Mouse (Mus musculus) NIH3T3 (cell line): ENCODE data around the gene Atm.
A peak's percentile ranks its signal among the peaks of the same experiment; 100 is the strongest.

Experiments used
- DNase-seq: peaks from one replicate; pipeline ENCODE4 v3.0.0-alpha.2; 2012; ENCODE audit warnings: low read depth

Atm gene

GRCm38 (mm10) chr9:53536558-53537320, at the start of gene Atm, which contains the start of gene Npat:
TSS of gene Atm (minus strand) at chr9:53536740.
TSS of gene Npat (plus strand) at chr9:53537047.
- DNase-seq, result peak; percentile 100

GRCm38 (mm10) chr9:53581870-53582269, 45.3 kb upstream of the Atm start:
- no peak for DNase-seq

- DNase-seq, result peak; percentile 25
These were observed 39.2 kb upstream of the Atm start for GRCm38 (mm10) chr9:53575721-53576120.

DNA sequence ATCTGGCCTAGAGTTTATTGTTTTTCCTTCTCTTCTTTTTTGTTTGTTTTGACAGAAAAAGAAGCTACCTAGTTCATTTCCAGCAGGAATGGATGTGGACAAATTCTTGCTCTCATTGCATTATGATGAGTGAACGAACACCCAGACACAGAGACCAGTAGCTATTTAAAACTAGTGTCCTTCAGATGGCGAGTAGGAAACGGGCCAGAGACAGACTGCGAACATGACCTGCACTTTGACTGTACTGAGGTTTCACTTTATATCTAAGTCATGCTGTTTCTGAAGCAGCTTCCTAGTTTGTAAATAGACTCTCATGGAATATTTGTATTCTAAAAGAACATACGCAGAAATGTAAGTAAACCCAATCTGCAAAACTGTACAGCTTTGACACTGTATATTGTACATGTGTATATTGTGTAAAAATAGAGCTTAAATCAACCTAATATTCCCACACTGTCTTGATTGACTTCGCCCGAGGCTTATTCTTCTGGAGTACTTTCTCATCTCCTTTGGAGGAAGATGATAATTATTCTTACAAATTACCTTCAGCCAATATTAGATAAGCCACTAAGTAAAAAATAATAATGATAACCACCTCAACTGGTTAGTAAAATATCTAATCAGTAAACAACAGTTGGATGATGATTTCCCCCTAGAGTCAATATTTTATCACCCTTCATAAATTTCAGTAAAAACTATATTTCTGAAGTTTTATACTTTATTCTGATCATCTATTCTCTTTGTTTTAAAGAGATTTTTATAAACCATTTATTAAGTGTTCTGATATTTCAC, 36.2 kb upstream of the Atm start:
- DNase-seq, result no peak

DNA sequence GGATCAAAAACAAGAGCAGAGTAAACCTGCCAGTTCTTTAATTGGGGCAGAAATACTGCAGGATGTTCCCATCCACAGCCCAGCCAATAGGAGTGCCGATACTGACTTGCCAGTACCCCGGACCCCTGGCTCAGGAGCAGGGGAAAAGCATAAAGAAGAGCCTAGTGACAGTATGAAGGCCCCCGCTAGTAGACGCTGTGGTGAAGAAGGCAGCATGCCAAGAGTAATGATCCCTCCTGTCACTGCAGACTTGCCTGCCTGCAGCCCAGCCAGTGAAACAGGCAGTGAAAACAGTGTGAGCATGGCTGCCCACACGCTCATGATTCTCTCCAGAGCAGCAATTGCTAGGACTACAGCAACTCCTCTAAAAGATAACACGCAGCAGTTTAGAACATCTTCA, 34.1 kb upstream of the Atm start:
- DNase-seq, result no peak

DNA sequence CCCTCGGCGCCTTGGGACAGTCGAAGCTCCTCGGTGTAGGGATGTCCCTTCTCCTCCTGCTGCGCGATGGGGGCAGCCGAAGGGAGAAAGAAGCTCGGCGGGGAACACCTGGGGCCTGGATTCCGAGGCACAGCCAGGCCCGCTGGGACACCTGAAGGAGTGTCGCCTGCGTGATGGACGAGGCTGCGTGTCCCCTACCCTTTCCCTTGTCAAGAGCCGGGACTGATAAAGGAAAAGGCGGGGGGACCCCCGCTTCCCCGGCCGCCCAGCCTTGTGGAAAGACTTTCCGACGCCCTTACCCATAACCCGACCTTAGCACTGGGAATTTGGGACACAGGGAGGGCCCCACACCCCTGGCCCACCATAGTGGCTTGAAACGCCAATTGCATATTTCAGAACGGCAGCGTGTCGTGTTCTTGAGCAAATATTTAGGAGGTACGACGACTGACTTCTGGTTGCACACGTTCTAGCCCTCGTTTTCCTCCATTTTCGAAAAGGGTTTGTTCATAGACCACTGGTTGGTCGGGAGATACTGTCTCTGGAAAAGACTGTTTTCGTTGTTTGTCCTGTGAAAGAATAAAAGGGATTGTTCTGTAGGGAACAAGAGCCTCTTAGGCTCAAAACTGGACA, 911 bp upstream of the Atm start:
- DNase-seq, result peak; percentile 32

DNA sequence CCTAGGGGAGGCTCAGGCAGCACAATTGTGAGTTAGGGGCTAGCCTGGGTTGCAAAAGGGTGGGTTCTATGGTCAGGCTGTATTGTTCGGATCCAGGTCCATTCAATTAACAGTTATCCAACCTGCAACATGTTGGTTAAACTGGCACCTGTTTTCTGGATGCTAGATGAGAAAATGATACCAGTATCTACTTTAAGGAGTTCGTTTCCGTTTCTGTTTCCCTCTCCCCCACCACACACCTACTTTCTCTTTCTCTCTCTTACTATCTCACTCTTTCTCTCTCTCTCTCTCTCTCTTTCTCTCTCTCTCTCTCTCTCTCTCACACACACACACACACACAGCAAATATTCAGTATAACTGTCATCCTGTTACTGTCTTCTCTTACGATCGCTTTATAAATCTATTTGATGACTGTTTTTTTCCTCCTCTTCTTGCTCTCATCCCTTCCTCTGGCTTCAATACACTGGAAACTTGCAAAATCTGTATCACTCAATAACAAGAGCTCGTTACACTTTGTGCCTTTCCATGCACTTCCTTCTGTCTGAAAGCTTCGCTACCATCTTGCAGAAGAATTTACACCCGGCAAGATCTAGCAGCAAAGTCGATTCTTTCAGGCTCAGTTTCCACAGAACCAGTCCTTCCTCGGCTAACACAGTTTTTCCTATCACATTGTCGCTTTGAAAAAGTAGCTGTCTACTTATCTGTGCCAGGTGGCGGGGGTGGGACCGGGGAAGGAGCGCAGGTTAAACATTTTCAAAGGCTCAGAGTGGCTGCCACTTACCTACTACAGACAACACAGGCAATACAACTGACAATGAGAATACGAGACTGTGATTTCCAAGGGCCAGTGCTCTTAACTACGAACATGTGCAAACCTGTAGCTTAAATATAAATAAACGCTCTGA, 872 bp downstream of the Atm start:
- DNase-seq, result no peak

- no peak for DNase-seq
These were observed 19.0 kb downstream of the Atm start for GRCm38 (mm10) chr9:53517373-53518009.

- DNase-seq, result no peak
These were observed 22.4 kb downstream of the Atm start for GRCm38 (mm10) chr9:53514091-53514490.

DNA sequence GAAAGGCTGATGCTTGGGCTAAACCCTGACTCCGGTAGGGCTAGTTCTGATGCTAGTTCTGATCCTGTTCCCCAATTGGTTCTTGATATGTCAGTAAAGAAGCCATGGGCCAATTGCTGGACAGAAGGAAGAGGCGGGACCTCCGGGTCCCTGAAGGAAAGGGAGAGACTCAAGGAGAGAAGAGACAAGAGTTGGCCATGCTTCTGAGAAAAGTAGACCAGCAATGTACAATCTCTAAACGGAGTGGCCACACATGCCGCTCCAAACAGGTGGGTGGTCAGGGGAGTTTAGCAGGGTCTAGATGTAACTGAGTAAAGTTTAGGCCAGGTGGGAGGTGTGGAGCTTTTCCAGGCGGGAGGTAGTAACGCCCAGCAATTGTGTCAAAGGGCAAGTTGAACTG, 28.5 kb downstream of the Atm start:
- no peak for DNase-seq

DNA sequence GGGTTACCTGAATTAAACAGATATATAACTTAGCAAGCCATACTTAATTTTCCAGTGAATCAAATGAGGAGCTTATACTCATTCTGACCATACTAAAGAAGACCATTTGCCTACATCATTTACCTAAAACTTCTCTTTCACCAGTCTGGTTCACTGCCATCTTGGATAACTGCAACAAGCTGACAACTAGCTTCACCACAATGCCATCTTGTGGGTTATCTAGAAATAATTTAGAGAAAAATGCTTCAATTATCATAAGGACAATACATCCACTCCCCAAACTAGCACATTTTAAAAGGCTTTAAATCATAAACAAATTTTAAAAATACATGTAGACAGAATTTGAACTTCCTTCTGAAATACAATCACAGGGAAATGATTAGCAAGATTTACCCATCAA, 50.7 kb downstream of the Atm start:
- peak; percentile 27 for DNase-seq

DNA sequence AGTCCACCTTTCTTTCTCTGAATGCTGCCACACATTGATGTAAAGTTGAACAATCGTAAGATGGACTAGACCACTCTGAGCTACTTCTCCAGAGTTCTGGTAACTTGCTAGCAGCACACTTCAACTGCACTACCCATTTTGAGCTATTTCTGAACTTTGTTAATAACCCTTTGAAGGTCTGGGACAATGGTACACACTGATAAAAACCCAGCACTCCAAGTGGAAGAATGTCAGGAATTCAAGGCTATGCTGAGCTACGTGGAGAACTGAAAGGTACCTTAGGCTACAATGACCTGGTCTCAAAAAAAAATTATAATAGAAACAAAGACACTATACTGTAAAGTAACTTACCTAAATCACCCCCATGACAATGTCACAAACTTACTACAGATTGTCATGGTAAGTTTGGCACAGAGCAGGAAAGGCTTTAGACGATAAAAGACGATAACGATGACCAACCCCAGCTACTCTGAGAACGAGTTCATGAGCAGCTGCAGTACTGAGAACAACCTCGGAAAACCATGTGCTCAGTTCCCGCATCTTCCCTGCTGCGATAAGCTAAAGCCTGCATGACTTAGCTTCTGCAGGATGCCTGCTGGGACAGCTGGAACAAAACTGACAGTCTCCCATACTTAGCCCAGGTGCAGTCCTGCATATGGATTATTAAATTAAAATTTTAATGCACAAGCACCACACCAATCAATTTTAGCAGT, 63.6 kb downstream of the Atm start:
- DNase-seq, result no peak

DNA sequence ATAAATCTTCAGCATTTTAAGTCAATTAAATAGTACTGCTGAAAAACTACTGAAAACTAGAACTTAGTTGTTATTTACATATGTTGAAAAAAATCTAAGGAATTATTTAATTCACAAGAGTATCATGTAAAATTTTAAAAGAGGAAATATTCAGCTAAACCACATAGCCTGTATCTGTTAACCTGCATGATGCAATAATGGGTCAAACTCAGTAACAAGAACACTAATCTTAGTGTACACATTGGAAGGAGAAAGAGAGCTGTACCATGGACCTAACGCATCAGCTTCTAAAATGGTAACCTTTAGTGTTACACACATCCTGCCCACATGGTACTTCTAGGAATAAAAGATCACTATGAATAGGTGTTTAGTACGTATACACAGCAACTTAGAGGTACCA, 84.5 kb downstream of the Atm start:
- DNase-seq, result no peak

DNA sequence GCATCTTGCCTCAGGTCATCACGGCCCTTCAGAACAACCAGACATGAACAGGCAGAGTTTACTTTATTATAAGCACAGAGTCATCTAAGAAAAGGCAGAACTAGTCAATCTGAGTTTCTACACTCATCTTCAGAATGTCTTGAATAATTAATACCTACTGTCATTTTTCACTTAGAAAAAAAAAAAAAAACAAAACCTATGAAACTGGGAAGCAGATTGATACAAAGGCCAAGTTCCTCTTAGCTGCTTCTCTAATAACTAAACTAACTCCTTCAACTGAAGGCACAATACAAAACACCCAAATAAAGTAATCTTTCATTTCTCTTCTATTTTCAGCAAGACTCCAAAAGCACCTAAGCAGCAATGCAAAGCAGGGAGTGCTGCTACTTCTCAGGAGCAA, 85.9 kb downstream of the Atm start:
- DNase-seq, result no peak

- no peak for DNase-seq
These were observed 100.5 kb downstream of the Atm start for GRCm38 (mm10) chr9:53435830-53436570.

GRCm38 (mm10) chr9:53427638-53428037, 108.9 kb downstream of the Atm start:
- no peak for DNase-seq

DNA sequence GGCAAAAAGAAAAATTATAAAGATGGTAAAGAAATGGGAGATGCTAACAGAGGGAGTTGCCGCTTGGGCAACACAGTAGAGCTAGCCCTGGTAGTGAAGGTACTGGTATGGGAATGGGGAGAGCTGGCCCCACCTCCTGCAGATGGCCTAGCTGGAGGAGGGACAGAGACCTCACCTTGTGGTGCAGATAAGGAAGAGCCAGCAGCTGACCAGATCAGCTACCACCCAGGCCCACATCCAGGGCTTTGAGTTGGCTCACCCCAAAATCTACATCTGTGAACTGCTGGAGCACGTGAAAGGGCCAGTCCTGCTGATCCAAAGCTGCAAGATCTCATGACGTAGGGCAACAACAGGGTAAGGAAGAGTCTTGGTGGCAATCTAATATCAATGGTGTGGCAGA, 109.8 kb downstream of the Atm start:
- no peak for DNase-seq

GRCm38 (mm10) chr9:53422133-53422896, 114.2 kb downstream of the Atm start:
- DNase-seq, result no peak

DNA sequence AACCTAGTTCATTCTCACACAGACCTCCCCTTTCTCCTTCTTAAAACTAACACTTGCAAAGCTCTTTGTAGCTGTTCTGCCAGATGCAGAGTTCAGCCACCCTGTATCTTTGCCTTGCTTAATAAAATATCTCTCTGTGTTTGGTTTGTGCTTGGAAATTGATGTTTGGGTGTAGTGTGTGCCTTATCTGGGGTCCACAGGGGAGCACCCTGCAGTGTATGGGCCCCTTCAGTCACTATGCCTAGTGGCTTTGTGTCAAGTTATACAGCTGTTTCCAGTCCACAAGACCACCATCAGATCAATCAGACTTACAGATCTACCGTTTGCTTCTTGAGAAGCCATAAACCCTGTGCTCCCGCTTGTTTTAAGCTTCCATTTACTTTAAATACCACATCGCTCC, 127.1 kb downstream of the Atm start:
- DNase-seq, result no peak
